Mouse (Mus musculus) liver, embryonic 11.5 days (tissue): ENCODE data around the gene Naa80. TPM values are rescaled to one million over a fixed set of nuclear protein-coding genes. Genes with fewer than 3 reads are reported as not detected.
"Not testable (repeated sequence)": the region's sequence is repeated elsewhere in the genome, so short reads cannot be mapped to it uniquely, and the experiment has no call there.

Experiments
- ATAC-seq: fragments of 200-750 bp; cut with Nextera tagmentation; replicated peaks from 2 replicates; pipeline ENCODE4 v1.8.0; 2017; ENCODE audit warnings: moderate number of reproducible peaks, mild to moderate bottlenecking, moderate TSS enrichment, moderate library complexity; ENCODE audit not compliant: low FRiP score
- DNase-seq: peaks from one replicate; pipeline ENCODE4 v3.0.0-alpha.2; 2017; ENCODE audit warnings: low spot score
- H3K27ac ChIP-seq: fragments of 300-500 bp; sonication (generic); 2 replicates; pipeline ENCODE4 v1.5.1; 2014; ENCODE audit warnings: mild to moderate bottlenecking, low read depth, low read length, control low read depth
- H3K27me3 ChIP-seq: fragments of 300-500 bp; sonication (generic); replicated peaks from 2 replicates; pipeline ENCODE4 v1.6.1; 2014; ENCODE audit warnings: low read length, mixed read lengths; ENCODE audit not compliant: control insufficient read depth, insufficient read depth
- H3K36me3 ChIP-seq: fragments of 300-500 bp; sonication (generic); 2 replicates; pipeline ENCODE4 v1.6.1; 2014; ENCODE audit warnings: mild to moderate bottlenecking, low read length, moderate library complexity, mixed read lengths; ENCODE audit not compliant: control insufficient read depth, insufficient read depth
- H3K4me1 ChIP-seq: fragments of 300-500 bp; sonication (generic); replicated peaks from 2 replicates; pipeline ENCODE4 v1.6.1; 2014; ENCODE audit warnings: low read length, mixed read lengths; ENCODE audit not compliant: control insufficient read depth, insufficient read depth
- H3K4me2 ChIP-seq: fragments of 300-500 bp; sonication (generic); 2 replicates; pipeline ENCODE4 v1.6.1; 2014; ENCODE audit warnings: mild to moderate bottlenecking, control low read depth, moderate library complexity
- H3K4me3 ChIP-seq: fragments of 300-500 bp; sonication (generic); 2 replicates; pipeline ENCODE4 v1.5.1; 2014; ENCODE audit warnings: low read depth, low read length, control low read depth
- H3K9ac ChIP-seq: fragments of 300-500 bp; sonication (generic); 2 replicates; pipeline ENCODE4 v1.6.1; 2014; ENCODE audit warnings: low read depth, low read length, control low read depth
- H3K9me3 ChIP-seq: fragments of 300-500 bp; sonication (generic); 2 replicates; pipeline ENCODE4 v1.6.1; 2016; ENCODE audit warnings: low read length, inconsistent platforms, mixed read lengths; ENCODE audit not compliant: control insufficient read depth
- WGBS: fragments of 180-500 bp; shearing (Covaris S2); extraction: QIAGEN DNeasy Blood & Tissue Kit; methylation state at CpG from one replicate; pipeline ENCODE4 v1.1.7; 2014; 5-methylcytosine and 5-hydroxymethylcytosine counted together
- polyA plus RNA-seq: library from polyadenylated mRNA; unstranded; fragments of >200 nt; fragmentation: Nextera tagmentation; extraction: Ambion mirVana; gene quantifications from 2 replicates; pipeline ENCODE4 v1.2.1, GENCODE M21; 2014

Gene Naa80
- polyA plus RNA-seq, 1 experiment from 2014 or later = 20.7 TPM

GRCm38 (mm10) chr9:107552690-107553393, 25.8 kb upstream of the Naa80 start:
- Histone ChIP-seq H3K4me2 (peak overlapping the region; percentile 99), H3K9me3 (no peaks in the 10 kb centered on the region), H3K27ac (no peak overlapping the region), H3K4me3 (peak overlapping the region; percentile 79), H3K27me3 (peaks cover 7% of the 10 kb centered on the region; the same call in 1 of the 2 replicates), H3K4me1 (peaks cover 48% of the 10 kb centered on the region), H3K36me3 (peaks cover 10% of the 10 kb centered on the region), H3K9ac (no peak overlapping the region)
- 65% methylated on average over 5 of the region's 5 CpGs for WGBS
- no peak for DNase-seq
- ATAC-seq = no peak

- Histone ChIP-seq H3K36me3 (peaks cover 18% of the 10 kb centered on the region), H3K4me1 (peaks cover 48% of the 10 kb centered on the region), H3K27me3 (0 out of 2 replicates have a peak, but pooled peaks cover 4% of the 10 kb centered on the region), H3K9ac (peak overlapping the region; percentile 81), H3K27ac (peak overlapping the region; percentile 95), H3K4me3 (peak overlapping the region; percentile 79), H3K4me2 (peak overlapping the region; percentile 99), H3K9me3 (no peaks in the 10 kb centered on the region)
- 5% methylated on average over 37 of the region's 37 CpGs for WGBS
- DNase-seq (no peak), ATAC-seq (peak; percentile 46)
These were observed 25.0 kb upstream of the Naa80 start for GRCm38 (mm10) chr9:107553541-107554318.

GRCm38 (mm10) chr9:107554319-107554825, 24.3 kb upstream of the Naa80 start:
- DNase-seq (peak; percentile 93), ATAC-seq (peak; percentile 88)
- H3K4me3 ChIP-seq = peak overlapping the region; percentile 79
- WGBS = under 1% methylated on average over 53 of the region's 53 CpGs
- peaks cover 25% of the 10 kb centered on the region for H3K36me3 ChIP-seq
- peak overlapping the region; percentile 99 for H3K4me2 ChIP-seq
- H3K9me3 ChIP-seq = no peaks in the 10 kb centered on the region
- H3K4me1 ChIP-seq = peaks cover 48% of the 10 kb centered on the region
- H3K27me3 ChIP-seq = no peaks in the 10 kb centered on the region
- peak overlapping the region; percentile 89 for H3K9ac ChIP-seq
- peak overlapping the region; percentile 95 for H3K27ac ChIP-seq

GRCm38 (mm10) chr9:107555031-107555457, 23.6 kb upstream of the Naa80 start:
- Histone ChIP-seq H3K9ac (peak overlapping the region; percentile 89), H3K4me2 (peak overlapping the region; percentile 99), H3K27ac (peak overlapping the region; percentile 95), H3K4me3 (peak overlapping the region; percentile 79), H3K4me1 (peaks cover 48% of the 10 kb centered on the region), H3K9me3 (no peaks in the 10 kb centered on the region), H3K36me3 (peaks cover 30% of the 10 kb centered on the region), H3K27me3 (no peaks in the 10 kb centered on the region)
- DNase-seq (no peak), ATAC-seq (peak; percentile 10)
- under 1% methylated on average over 23 of the region's 23 CpGs for WGBS

GRCm38 (mm10) chr9:107555701-107556100, 23.0 kb upstream of the Naa80 start:
- ATAC-seq (no peak), DNase-seq (no peak)
- H3K4me2 ChIP-seq = peak overlapping the region; percentile 99
- 35% methylated on average over 2 of the region's 2 CpGs for WGBS
- H3K36me3 ChIP-seq = peaks cover 35% of the 10 kb centered on the region
- peak overlapping the region; percentile 42; the same call in 1 of the 2 replicates for H3K27ac ChIP-seq
- no peaks in the 10 kb centered on the region for H3K27me3 ChIP-seq
- peak overlapping the region; percentile 89 for H3K9ac ChIP-seq
- peaks cover 45% of the 10 kb centered on the region for H3K4me1 ChIP-seq
- H3K9me3 ChIP-seq = no peaks in the 10 kb centered on the region
- peak overlapping the region; percentile 79 for H3K4me3 ChIP-seq

- ATAC-seq = no peak
- no peak for DNase-seq
- peaks cover 42% of the 10 kb centered on the region for H3K36me3 ChIP-seq
- peak overlapping the region; percentile 99 for H3K4me2 ChIP-seq
- H3K27me3 ChIP-seq = no peaks in the 10 kb centered on the region
- peaks cover 38% of the 10 kb centered on the region for H3K4me1 ChIP-seq
- peak overlapping the region; percentile 89 for H3K9ac ChIP-seq
- WGBS = 62% methylated on average over 3 of the region's 3 CpGs
- peak overlapping the region; percentile 79 for H3K4me3 ChIP-seq
- no peaks in the 10 kb centered on the region for H3K9me3 ChIP-seq
- no peak overlapping the region; the same call in 1 of the 2 replicates for H3K27ac ChIP-seq
These were observed 22.3 kb upstream of the Naa80 start for GRCm38 (mm10) chr9:107556346-107556745.

- peak; percentile 94 for ATAC-seq
These were observed 15.6 kb upstream of the Naa80 start, which contains the start of gene Tusc2 for GRCm38 (mm10) chr9:107563029-107563581. Tusc2 (plus strand) TSS chr9:107563255.

GRCm38 (mm10) chr9:107565556-107565955, 13.1 kb upstream of the Naa80 start:
- not testable (repeated sequence) for ATAC-seq, H3K27ac ChIP-seq, H3K9me3 ChIP-seq, DNase-seq, H3K9ac ChIP-seq, H3K27me3 ChIP-seq
- Histone ChIP-seq H3K4me2 (peak overlapping the region; percentile 37), H3K4me3 (peak overlapping the region; percentile 21), H3K36me3 (peaks cover 23% of the 10 kb centered on the region), H3K4me1 (peaks cover 43% of the 10 kb centered on the region)
- WGBS = 43% methylated on average over 5 of the region's 5 CpGs

More at GRCm38 (mm10) chr9:107563029-107563581, 15.6 kb upstream of the Naa80 start, which contains the start of gene Tusc2:
- Histone ChIP-seq H3K36me3 (peaks cover 45% of the 10 kb centered on the region), H3K4me3 (peak within 1 kb of the TSS; percentile 95), H3K27ac (peak within 1 kb of the TSS; percentile 65; the same call in 1 of the 2 replicates), H3K9ac (peak within 1 kb of the TSS; percentile 89), H3K9me3 (no peaks in the 10 kb centered on the region), H3K4me2 (peak within 1 kb of the TSS; percentile 95), H3K27me3 (no peaks in the 10 kb centered on the region), H3K4me1 (peaks cover 33% of the 10 kb centered on the region)
- peak; percentile 90 for DNase-seq
- under 1% methylated on average over 46 of the region's 46 CpGs for WGBS
